Mouse (Mus musculus) urinary bladder, postnatal 36 days (tissue): ENCODE results near the gene Cyp4v3.

Experiments
- DNase-seq, 2 experiments: peaks; one replicate each; pipeline ENCODE4 v3.0.0; 2022; ENCODE audit warnings: low spot score in 2 of 2, mixed read lengths in 1 of 2

The Cyp4v3 gene

DNA sequence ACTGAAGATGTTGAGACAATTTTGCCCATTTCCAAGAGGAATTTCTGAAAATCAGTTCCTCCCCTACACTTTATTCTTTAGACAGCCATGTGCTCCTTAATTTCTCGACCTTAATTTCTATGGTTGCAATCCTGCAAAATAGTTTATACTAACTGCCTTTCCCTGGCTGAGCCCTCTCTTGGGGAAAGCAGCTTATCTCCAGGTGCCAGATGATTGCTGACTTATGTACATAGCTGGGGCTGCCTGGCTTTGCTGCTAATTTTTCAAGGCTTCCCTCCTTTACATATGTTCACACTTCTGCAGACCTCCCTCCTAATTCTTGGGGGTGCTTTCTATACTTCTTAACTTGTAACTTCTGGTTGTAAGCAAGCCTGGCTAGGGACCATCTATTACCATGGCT lies 12.1 kb downstream of the Cyp4v3 start:
- no peak for DNase-seq

DNA sequence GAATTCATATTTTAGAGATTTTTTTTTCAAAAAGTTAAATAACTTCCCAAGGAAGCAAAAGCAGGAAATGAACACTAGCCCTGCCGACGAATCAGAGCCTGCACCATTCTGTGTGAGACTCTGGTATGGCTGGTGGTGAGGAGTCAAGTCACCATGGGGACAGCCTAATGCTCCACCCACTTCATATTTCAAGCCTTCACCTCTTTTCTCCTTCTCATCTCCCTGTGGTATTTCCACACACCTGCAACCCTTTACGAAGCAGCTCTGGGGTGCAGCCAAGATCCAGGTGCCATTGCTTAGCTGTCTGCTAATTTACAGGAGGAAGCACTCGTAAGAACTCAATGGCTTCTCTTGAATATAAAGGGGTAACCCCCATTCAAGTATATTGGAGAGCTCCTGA lies 22.0 kb downstream of the Cyp4v3 start:
- DNase-seq = no peak

DNA sequence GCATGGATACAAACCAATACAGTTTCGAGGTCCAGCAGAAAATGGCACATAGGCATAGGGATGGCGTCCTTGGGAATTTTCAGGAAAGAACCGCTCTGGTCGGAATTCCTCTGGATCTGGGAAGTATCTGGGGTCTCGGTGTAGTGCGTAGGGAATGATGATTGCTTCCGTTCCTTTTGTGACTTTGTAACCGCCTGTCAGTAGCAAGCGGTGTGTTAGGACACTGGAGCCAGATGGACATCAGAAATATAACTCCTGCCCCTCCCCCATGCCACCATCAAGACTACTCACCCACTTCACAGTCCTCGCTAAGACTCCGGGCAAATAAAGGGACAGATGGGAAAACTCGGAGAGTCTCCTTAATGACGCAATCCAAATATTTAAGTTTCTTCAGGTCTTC lies 24.6 kb downstream of the Cyp4v3 start, which contains the start of gene Gm45753:
Gene Gm45753 (minus strand): TSS at position 101 of the 400 bp plus-strand sequence.
- no peak for DNase-seq

DNA sequence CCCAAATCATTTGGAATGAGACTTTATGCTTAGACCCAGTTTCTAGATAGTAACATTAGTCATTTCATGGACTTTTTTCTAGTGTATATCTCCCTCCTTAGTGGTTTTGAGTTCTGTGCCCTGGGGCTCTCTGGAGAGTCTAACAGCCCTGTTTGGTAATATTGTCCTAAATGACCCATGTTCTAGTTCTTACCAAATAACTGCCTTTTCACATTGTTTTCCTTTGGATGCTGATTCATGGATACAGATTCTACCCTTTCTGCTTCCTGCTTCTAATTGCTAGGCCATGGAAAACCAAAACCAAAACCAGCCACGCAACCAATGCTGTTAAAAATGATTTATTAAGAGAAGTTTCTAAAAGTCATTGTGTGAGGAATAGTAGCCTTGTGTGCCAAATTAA lies 27.5 kb downstream of the Cyp4v3 start:
- no peak for DNase-seq

DNA sequence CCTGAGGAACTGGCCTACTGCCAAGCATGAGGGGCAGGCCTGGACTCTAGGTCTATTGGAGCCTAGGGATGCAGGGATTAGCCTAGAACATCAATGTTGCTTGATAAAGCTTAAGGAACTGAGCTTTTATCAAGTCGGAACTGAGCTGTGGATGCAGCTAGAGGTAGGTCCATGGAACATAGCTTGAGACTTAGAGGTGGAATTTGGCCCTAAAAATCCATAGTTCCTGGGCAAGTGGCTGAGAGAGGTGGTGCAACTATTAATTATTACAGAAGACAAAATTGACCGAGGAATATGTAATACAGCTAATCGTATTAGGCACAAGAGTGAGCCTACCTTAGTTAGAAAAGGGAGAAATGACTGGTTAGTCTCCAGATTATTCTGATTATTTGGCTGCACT lies 28.7 kb downstream of the Cyp4v3 start:
- DNase-seq = no peak

DNA sequence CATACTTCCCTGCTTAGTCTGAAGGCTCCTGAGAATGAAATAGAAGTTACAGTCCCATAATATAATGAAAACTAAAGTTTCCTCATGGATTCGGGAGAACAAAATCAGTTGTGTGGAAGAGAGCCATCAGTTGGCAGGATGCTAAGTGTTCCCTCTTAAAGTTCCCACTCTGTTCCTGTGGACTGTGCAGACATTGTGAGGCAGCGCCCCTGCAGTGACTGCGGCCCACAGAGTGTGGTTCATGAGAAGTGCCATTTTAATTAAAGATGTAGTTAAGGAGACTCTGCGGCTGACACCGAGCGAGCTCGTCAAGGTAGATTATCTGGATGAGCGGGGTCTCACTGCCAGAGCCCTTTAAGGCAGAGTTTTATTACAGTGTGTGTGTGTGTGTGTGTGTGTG lies 30.6 kb downstream of the Cyp4v3 start:
- DNase-seq = no peak

DNA sequence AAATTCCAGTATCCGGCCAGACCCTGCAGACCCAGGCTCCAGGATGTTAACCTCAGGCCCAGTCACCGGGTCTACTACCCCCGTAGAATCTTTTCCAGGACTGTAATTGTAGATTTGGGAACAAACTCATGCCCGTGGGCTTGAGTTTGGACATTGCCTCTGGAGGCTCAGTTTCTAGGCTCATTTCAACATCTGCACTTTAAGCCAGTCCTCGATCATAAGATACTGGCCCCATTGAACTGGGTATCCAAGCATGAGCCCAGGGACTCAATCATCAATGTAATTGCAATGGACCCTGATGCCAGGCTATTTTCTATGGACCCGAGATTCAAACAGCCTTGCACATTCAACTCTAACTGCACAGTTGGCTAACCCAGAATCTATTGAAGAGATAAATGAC lies 37.7 kb downstream of the Cyp4v3 start:
- DNase-seq = no peak

DNA sequence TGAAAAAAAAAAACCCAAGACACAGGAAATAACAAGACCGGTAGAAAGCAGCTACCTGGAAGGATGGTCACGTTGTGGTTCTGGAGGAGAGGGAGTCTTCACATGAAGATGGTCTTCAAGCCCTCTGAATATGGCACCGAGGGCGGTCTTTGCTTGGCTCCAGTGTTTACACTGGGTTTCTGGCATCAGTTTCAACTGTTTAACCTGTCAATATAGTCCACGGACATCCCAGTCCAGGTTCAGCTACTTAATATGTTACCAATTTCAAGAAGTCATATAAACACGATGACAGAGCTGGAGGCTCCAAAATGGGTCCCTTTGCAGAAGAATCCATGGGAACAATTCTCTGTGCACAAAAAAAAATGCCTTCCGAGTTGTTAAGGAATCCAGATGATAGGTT lies 38.3 kb downstream of the Cyp4v3 start, which contains the start of gene Klkb1:
Gene Klkb1 (minus strand): TSS at position 173 of the 400 bp plus-strand sequence.
- no peak for DNase-seq

DNA sequence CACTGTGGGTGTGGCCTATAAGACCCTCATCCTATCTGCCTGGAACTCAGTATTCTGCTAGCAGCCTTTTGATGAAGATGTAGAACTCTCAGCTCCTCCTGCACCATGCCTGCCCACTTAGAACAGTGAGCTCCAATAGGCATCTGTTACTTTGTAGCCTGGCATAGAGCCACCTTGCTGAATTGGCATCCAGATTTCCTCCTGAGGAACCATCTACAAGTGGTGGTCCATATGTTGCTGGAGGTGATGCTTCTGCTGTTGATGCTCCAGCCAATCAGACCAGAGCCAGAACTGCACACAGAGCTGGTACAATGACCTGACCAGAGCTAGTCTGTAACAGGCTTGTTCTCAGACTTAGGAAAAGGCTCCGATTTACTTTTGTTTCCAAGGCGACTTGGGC lies 41.2 kb downstream of the Cyp4v3 start:
- DNase-seq = no peak

DNA sequence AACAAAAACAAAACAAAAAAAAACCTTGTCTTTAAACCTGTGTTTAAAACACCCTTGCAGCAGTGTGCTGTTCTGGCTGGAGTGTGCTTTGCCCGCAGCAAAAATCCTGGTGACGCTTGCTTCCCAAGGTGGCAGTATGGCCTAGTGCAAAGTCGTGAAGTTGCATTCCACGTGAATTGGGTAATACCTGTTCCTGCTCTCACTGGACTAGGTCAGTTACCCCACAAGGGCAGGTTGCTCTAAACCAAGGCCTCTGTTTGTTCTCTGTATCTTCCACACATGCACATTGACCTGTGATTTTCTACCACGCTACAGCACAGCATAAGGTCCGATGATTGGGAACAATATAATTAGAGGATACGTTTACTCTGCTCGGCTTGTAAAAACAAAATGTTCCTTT lies 51.4 kb downstream of the Cyp4v3 start:
- DNase-seq = no peak

DNA sequence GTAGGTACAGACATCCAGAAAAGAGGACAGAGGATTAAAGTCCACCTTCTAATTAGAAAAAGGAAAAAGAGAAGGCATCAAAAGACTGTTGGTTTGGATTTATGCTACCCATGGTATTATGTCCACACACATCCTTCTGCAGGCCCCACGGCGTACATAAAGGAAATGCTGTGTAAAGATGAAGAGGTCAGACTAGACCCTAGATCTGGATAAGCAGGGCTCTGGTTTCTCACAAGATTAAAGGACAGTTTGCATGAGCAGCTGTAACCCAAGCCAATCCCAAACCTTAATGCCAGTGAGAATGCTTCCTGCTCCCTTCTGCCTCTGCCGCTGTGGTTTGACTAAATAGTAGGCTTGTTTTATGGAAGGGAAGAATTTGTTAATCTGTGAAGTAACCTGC lies 55.6 kb downstream of the Cyp4v3 start:
- DNase-seq = no peak

DNA sequence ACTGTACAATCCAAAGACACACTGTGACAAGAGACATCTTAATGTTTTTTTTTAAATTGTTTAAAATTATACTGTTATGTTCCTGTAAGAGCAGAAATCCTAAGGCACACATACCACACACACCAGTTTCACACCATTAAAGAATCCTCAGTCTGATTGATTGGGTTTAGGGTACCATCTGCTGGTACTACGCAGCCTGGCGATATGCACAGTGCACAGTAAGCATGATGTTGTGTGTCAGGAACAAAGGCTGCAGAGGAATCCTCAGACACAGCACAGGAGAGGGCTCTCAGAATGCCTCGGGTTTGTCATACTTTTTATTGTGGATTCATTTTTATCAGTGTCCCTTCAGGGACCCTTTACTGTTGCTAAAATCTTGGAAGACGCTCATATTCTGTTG lies 58.7 kb downstream of the Cyp4v3 start:
- DNase-seq = no peak

DNA sequence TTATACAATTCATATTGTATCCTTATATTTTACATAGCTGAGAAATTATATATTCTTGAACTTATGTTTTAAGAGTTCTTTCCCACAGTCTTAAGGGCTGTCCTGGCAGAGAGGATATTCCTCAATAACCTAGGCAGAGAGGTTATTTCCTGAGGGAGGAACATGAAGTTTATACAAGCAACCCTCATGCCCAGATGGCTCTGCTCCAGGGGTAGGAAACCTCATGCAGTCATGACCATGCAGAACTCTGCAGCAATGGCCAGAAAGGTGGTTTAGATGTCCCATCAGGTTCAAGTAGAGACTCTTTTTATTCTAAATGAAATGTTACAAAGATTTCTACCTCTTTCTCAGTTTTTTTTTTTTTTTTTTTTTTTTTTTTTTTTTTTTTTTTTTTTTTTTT lies 64.0 kb downstream of the Cyp4v3 start:
- no peak for DNase-seq

DNA sequence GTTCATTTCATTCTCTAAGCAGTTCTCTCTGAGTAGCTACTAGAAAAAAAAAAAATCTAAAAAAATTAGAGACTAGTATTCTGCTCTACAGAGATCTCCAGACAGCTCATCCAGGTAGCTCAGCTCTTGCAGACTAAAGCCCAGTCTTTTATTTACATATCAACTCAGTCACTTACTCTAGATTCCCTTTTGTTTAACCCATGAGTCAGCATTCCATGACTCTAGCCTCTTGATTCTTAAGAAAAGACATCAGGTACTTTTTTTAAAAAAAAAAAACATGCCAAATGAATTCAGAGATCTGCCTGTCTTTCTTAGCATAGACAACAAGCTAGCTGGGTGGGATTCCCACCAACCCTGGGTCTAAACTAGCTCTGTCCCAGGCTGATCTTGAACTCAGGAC lies 64.5 kb downstream of the Cyp4v3 start:
- DNase-seq = no peak

DNA sequence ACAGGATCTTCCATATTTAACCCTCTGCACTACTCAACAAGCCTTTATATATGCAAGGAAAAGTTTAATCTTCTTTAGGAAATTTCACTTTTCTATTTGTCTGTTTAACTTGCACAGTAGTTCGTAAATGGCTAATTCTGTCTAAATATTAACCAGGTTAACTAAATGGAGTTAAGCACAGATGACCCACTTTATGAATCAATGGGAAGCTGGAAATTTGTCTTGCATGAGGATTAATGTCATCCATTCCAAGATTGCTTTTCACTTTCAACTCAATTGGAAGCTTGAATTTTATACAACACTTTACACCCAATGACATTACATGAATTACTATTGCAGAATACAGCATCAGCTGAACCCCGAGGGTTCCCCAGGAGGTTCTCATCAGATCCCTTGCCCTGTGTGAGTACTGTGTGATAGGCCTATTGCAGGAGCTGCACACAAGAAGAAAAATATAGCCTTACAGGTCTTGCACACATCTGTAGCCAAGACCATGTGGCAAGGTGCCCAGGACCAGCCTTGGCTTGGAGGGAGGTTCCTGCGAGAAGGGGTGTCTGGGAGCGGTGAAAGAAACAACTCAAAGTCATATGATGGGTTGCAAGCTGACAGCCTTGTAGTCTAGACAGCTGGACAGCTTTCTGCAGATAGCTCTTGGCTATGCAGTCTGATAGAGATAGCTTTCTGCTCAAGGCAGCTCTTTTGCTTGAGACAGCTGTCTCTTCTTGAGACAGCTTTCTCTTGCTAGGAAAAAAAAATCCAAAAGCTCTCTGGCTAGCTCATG lies 65.2 kb downstream of the Cyp4v3 start:
- DNase-seq = peak in 1 of 2 experiments; percentile 11

DNA sequence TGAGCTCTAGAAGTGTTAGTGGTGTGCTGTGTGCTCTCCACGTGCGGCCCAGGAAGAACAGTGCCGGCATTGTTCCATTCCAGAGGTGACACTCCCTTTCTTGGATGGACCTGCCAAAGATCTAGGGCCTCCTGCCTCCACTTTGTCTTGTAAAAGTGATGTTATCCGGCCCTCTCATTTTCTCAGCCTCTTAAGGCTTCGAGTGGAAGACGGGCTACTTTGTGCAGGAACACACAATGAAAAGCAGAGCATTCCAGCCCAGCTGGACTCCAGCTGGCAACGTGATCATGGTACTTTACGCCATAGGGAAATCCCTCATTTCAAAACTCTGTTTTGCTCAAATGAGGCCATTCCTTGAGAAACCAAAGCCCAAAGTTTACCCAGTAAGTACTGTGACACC lies 66.0 kb downstream of the Cyp4v3 start:
- no peak for DNase-seq

DNA sequence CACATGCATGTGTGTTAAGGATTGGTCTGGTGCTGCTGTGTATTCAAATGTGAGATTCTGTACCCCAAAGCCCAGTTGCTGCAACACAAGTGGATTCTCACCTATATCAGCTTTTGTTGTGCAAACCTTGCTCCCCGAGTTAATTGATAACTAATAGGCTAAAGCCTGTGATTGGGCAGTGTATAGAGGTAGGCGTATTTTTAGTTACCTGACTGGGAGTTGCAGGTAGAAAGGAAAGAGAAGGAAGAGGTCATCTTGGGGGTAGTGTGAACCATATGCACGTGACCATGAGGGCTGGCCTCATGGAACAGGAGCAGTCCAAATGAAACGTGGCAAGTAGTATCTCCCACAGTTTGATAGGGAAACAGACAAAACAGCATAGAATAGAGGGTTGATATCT lies 68.1 kb downstream of the Cyp4v3 start:
- DNase-seq = no peak

DNA sequence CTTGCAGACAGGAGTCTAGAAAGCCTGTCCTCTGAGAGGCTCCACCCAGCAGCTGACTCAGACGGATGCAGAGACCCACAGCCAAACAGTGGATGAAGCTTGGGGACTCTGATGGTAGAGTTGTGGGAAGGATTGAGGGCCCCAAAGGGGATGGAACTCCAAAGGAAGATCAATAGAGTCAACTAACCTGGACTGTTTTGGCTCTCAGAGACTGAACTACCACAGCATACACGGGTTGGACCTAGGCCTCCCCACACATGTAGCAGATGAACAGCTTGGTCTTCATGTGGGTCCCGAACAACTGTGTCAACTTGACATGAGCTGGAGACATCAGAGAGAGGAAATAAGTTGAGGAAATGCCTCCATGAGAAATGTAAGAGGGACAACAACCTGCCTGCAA lies 70.2 kb downstream of the Cyp4v3 start:
- no peak for DNase-seq

DNA sequence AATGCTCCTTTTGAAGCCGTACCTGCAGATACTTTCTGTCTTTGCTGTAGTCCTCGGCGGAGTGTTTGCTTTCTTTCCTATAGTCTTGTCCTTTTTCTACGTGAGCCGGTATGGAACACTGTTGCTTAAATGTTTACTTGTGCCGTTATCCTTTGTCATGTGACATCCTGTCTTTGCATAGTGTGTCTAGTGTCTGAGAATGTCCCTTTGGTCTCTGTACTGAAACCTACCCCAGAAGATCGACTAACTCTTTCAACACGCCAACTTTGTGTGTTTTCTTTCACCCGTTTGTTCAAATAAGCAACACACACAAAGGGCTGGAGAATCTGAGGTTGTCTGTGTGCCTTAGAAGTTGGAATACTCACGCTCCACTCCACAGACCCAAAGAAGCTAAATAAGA lies 71.1 kb downstream of the Cyp4v3 start, which contains the start of gene F11:
Gene F11 (minus strand): TSS at position 112 of the 400 bp plus-strand sequence.
- DNase-seq = no peak

DNA sequence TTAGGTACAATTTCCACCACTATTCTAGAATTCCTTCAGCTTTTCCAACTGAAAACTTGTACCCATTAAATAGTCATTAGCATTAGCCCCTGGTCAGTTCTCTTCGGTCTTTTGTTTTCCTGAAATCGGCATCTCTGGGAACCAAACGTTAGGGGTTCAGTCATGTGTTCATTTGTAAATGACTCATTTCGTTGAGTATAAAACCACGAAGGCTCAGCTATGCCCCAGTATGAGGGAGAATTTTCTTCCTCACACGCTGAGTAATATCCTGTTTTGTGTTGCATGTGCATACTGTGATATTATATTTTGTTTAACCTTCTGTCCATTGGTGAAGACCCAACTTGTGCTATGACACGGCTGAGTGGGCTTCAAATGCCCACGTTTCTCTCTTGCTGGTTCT lies 74.6 kb downstream of the Cyp4v3 start:
- no peak for DNase-seq

DNA sequence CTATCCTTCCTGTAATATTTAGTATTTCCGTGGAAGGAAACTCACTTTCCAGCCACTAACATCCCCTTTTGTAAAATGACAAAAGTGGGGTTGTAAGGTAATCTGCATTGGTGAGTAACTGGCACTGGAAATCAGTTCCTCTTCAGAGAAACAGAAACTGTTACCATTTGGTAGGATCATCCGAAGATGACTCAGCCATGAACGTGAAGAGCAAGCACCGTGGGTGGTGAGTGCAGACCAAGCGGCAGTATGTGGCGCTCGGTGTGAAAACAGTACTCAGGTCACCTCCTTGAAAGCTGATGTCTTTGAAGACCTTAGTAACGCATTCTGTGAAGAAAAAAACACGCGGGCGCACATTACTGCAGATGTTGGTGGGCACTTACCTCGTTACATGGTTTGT lies 78.0 kb downstream of the Cyp4v3 start:
- no peak for DNase-seq
